Mouse (Mus musculus) liver, postnatal 0 days (tissue): ENCODE results near the gene Agpat3. TPM values are rescaled to one million over a fixed set of nuclear protein-coding genes. Genes with fewer than 3 reads are reported as not detected.

Experiments
- ATAC-seq: fragments of 200-750 bp; cut with Nextera tagmentation; 2 replicates; pipeline ENCODE4 v1.8.0; 2017; ENCODE audit warnings: mild to moderate bottlenecking, moderate library complexity
- DNase-seq: peaks from one replicate; pipeline ENCODE4 v3.0.0-alpha.2; 2016
- H3K27ac ChIP-seq: fragments of 300-500 bp; sonication (generic); 2 replicates; pipeline ENCODE4 v1.5.1; 2014; ENCODE audit warnings: antibody characterized with exemption, moderate library complexity, mild to moderate bottlenecking, low read depth
- H3K27me3 ChIP-seq: fragments of 300-500 bp; sonication (generic); 2 replicates; pipeline ENCODE4 v1.6.1; 2014; ENCODE audit warnings: low read length, control low read depth, mixed read lengths; ENCODE audit not compliant: insufficient read depth
- H3K36me3 ChIP-seq: fragments of 300-500 bp; sonication (generic); replicated peaks from 2 replicates; pipeline ENCODE4 v1.6.1; 2014; ENCODE audit warnings: mild to moderate bottlenecking, control low read depth, low read length, moderate library complexity, mixed read lengths; ENCODE audit not compliant: insufficient read depth
- H3K4me1 ChIP-seq: fragments of 300-500 bp; sonication (generic); 2 replicates; pipeline ENCODE4 v1.6.1; 2014; ENCODE audit warnings: antibody characterized with exemption, mild to moderate bottlenecking, control low read depth; ENCODE audit not compliant: insufficient read depth
- H3K4me2 ChIP-seq: fragments of 300-500 bp; sonication (generic); 2 replicates; pipeline ENCODE4 v1.6.1; 2014; ENCODE audit warnings: low read depth, mild to moderate bottlenecking, low read length, moderate library complexity, mixed read lengths
- H3K4me3 ChIP-seq: fragments of 300-500 bp; sonication (generic); 2 replicates; pipeline ENCODE4 v1.5.1; 2014; ENCODE audit warnings: low read depth, low read length
- H3K9ac ChIP-seq: fragments of 300-500 bp; sonication (generic); replicated peaks from 2 replicates; pipeline ENCODE4 v1.6.1; 2014; ENCODE audit warnings: mild to moderate bottlenecking, moderate library complexity
- H3K9me3 ChIP-seq: fragments of 300-500 bp; sonication (generic); 2 replicates; pipeline ENCODE4 v1.6.1; 2016; ENCODE audit warnings: mild to moderate bottlenecking, control low read depth, low read length, mixed read lengths
- CTCF ChIP-seq: sonication (generic); IDR thresholded peaks from 2 replicates; pipeline ENCODE4 v1.5.1; 2016; ENCODE audit warnings: antibody characterized with exemption, low read depth
- EP300 ChIP-seq: IDR thresholded peaks from 2 replicates; pipeline ENCODE4 v1.6.1; 2016; ENCODE audit warnings: antibody characterized with exemption, low read depth, mild to moderate bottlenecking
- WGBS: fragments of 180-500 bp; shearing (Covaris S2); extraction: QIAGEN DNeasy Blood & Tissue Kit; methylation state at CpG from one replicate; pipeline ENCODE4 v1.1.7; 2014; ENCODE audit not compliant: insufficient replicate concordance; 5-methylcytosine and 5-hydroxymethylcytosine counted together
- polyA plus RNA-seq: library from polyadenylated mRNA; unstranded; fragments of >200 nt; fragmentation: Nextera tagmentation; extraction: Ambion mirVana; gene quantifications from 2 replicates; pipeline ENCODE4 v1.2.1, GENCODE M21; 2015

The Agpat3 gene
- polyA plus RNA-seq, 1 experiment from 2014 or later: 154 TPM

GRCm38 (mm10) chr10:78280486-78280885, 71.8 kb downstream of the Agpat3 start:
- DNase-seq: no peak
- ATAC-seq: no peak
- H3K27ac ChIP-seq: no peak overlapping the region
- H3K4me2 ChIP-seq: no peak overlapping the region
- no peak overlapping the region for H3K9ac ChIP-seq
- H3K4me1 ChIP-seq: no peaks in the 10 kb centered on the region
- H3K4me3 ChIP-seq: no peak overlapping the region
- 81% methylated on average over 9 of the region's 9 CpGs for WGBS
- H3K36me3 ChIP-seq: peaks cover 52% of the 10 kb centered on the region
- H3K27me3 ChIP-seq: no peaks in the 10 kb centered on the region
- no peak for TF ChIP-seq CTCF
- TF ChIP-seq EP300: no peak
- no peaks in the 10 kb centered on the region for H3K9me3 ChIP-seq

GRCm38 (mm10) chr10:78279210-78279609, 73.1 kb downstream of the Agpat3 start:
- Histone ChIP-seq H3K9me3 (no peaks in the 10 kb centered on the region), H3K4me3 (no peak overlapping the region), H3K4me1 (no peaks in the 10 kb centered on the region), H3K4me2 (no peak overlapping the region), H3K36me3 (peaks cover 51% of the 10 kb centered on the region), H3K27me3 (no peaks in the 10 kb centered on the region), H3K27ac (no peak overlapping the region), H3K9ac (no peak overlapping the region)
- TF ChIP-seq EP300: no peak
- peak; percentile 91 for TF ChIP-seq CTCF
- ATAC-seq (peak; percentile 54), DNase-seq (peak; percentile 41)
- 55% methylated on average over 8 of the region's 8 CpGs for WGBS

GRCm38 (mm10) chr10:78277835-78278234, 74.5 kb downstream of the Agpat3 start:
- no peak overlapping the region for H3K27ac ChIP-seq
- H3K9me3 ChIP-seq: no peaks in the 10 kb centered on the region
- ATAC-seq (no peak), DNase-seq (no peak)
- peaks cover 2% of the 10 kb centered on the region; the same call in 1 of the 2 replicates for H3K4me1 ChIP-seq
- H3K27me3 ChIP-seq: no peaks in the 10 kb centered on the region
- H3K4me3 ChIP-seq: no peak overlapping the region
- no peak overlapping the region for H3K4me2 ChIP-seq
- TF ChIP-seq CTCF: 0 out of 2 replicates have a peak, but pooled peaks have one; percentile 22
- TF ChIP-seq EP300: no peak
- WGBS: 65% methylated on average over 3 of the region's 3 CpGs
- peaks cover 55% of the 10 kb centered on the region for H3K36me3 ChIP-seq
- H3K9ac ChIP-seq: no peak overlapping the region

- WGBS: 89% methylated on average over 4 of the region's 4 CpGs
- no peak for ATAC-seq
- TF ChIP-seq CTCF: no peak
- TF ChIP-seq EP300: no peak
- Histone ChIP-seq H3K4me2 (no peak overlapping the region), H3K36me3 (peaks cover 45% of the 10 kb centered on the region), H3K27me3 (no peaks in the 10 kb centered on the region), H3K4me3 (no peak overlapping the region), H3K9ac (no peak overlapping the region), H3K9me3 (no peaks in the 10 kb centered on the region), H3K27ac (no peak overlapping the region), H3K4me1 (peaks cover 5% of the 10 kb centered on the region; the same call in 1 of the 2 replicates)
- DNase-seq: no peak
Observed at GRCm38 (mm10) chr10:78276242-78276641, 76.0 kb downstream of the Agpat3 start.

GRCm38 (mm10) chr10:78272932-78273331, 79.4 kb downstream of the Agpat3 start:
- Histone ChIP-seq H3K4me1 (peaks cover 5% of the 10 kb centered on the region; the same call in 1 of the 2 replicates), H3K4me2 (peak overlapping the region; percentile 29; the same call in 1 of the 2 replicates), H3K27me3 (no peaks in the 10 kb centered on the region), H3K27ac (no peak overlapping the region), H3K9me3 (no peaks in the 10 kb centered on the region), H3K9ac (no peak overlapping the region), H3K4me3 (no peak overlapping the region), H3K36me3 (peaks cover 24% of the 10 kb centered on the region)
- DNase-seq (peak; percentile 43), ATAC-seq (peak; percentile 56; the same call in 1 of the 2 replicates)
- WGBS: 25% methylated on average over 8 of the region's 9 CpGs
- TF ChIP-seq EP300 (no peak), CTCF (no peak)

GRCm38 (mm10) chr10:78265881-78266280, 86.4 kb downstream of the Agpat3 start:
- no peaks in the 10 kb centered on the region for H3K27me3 ChIP-seq
- H3K36me3 ChIP-seq: no peaks in the 10 kb centered on the region
- ATAC-seq: 0 out of 2 replicates have a peak, but pooled peaks have one; percentile 7

More at GRCm38 (mm10) chr10:78265881-78266280, 86.4 kb downstream of the Agpat3 start:
- Histone ChIP-seq H3K4me2 (no peak overlapping the region), H3K4me1 (peaks cover 3% of the 10 kb centered on the region; the same call in 1 of the 2 replicates), H3K4me3 (no peak overlapping the region), H3K9me3 (no peaks in the 10 kb centered on the region), H3K27ac (no peak overlapping the region), H3K9ac (no peak overlapping the region)
- WGBS: 59% methylated on average over 3 of the region's 3 CpGs
- DNase-seq: no peak
- peak; percentile 13; the same call in 1 of the 2 replicates for TF ChIP-seq CTCF
- TF ChIP-seq EP300: no peak
